Mouse (Mus musculus) ovary, adult 18-20 months (tissue): ENCODE measurements around the gene Ube2i.
A peak's percentile ranks its signal among the peaks of the same experiment; 100 is the strongest.

Experiments used
- DNase-seq: peaks from one replicate; pipeline ENCODE4 v3.0.0; 2022; ENCODE audit warnings: low spot score, mixed read lengths

Ube2i gene

DNA sequence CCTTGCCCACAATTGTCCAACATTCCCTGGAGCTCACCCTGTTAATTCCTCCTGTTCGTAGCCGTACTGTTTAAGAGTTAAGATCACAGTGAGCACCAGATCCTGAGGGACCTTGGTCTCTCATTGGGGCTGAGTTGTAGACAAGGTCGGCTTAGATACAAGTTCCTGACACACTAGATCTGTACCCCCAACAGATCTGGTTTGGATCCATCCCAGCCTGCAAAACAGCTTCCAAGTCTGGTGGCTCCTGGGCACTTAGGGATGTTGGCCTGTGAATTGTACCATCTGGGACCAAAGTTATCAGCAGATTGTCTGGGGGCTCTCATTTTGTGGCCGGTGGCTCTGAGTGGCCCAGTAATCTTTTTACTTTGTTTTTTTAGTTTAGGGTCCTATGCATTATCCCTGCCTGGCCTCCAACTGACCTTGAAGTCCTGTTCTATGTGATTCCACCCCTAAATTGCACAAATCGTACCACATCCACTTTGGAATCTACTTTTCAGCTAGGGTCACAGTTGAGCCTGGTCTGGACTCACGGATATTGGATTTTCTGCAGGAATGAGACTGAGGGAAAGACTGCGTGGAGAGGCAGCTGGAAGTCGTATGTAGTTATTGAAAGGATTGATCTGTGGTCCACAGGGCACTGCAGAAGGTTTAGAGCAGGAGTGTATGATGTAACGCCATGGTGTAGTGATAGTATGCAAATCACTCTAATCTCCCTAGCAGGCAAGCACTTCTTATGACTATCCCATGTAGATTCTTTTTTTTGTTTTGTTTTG, at the start of gene Ube2i:
Gene Ube2i (minus strand): TSS at position 52 of the 776 bp plus-strand sequence.
- DNase-seq = no peak

DNA sequence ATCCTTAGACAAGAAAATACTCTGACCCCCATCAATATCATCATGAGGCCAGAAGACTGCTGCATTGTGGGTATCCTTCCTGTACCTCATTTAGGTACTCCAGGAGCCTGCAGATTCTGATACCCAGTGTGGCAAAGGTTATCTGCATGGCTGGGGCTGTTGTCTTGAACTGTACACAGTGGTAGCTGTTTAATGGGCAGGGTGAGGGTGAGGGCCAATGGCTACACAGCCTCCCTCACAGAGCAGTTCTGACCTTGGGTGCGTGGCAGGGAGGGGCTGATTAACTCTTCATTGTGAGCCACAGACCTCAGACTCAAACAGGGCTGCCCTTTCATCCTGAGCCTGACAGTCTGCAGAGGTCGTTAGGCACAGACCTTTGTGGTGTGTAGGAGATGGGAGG, 48.5 kb upstream of the Ube2i start:
- DNase-seq = no peak

DNA sequence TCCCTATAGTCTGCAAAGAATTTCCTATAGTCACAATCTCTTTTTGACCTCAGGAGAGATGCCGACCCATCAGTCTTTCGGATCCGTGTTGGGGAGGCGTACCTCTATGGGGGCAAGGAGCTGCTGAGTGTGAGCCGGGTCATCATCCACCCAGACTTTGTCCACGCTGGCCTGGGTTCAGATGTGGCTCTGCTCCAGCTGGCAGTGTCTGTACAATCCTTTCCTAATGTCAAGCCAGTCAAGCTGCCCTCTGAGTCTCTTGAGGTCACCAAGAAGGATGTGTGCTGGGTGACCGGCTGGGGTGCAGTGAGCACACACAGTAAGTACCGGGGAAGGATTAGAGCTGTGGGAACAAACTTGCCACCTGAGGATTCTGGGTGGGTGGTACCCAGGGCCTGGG, 46.4 kb upstream of the Ube2i start:
- DNase-seq = no peak

DNA sequence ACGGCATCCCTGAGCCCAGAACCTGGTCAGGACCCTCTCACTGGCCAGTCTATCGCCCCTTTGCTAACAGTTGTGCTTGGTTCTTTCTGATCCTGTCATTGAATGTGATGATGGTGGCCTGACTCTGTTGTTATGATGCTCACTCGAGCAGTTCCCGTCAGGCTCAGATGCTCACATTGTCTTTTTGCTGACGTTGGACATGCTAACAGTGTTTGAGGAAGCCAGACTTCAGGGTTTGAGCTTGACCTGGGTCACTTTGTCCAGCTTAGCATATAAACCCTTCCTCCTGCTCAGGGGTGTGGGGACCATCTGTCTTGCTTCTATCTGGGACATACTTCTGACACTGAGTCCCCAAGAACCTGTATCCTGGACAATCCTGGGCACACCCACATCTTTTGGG, 43.9 kb upstream of the Ube2i start, which contains the start of gene Prss29:
Gene Prss29 (plus strand): TSS at position 301 of the 400 bp plus-strand sequence.
- DNase-seq = no peak

DNA sequence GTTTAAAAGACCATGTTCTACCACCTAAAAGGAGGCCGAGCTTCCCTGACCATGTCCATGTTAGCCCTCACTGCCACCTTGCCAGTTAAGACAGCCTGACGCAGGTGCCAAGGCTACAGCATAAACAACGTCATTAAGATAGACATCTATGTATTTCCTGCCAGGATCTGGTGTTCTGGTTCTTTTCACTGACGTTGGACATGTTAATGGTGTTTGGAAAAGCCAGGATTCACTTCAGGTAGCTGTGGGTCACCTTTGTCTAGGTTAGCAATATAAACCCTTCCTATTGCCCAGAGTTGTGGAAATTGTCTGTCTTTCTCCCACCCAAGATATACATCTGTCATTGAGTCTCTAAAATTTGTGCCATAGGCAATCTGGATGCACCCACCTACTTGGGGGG, 33.9 kb upstream of the Ube2i start, which contains the start of gene Prss28:
Gene Prss28 (plus strand): TSS at position 301 of the 400 bp plus-strand sequence.
- no peak for DNase-seq

DNA sequence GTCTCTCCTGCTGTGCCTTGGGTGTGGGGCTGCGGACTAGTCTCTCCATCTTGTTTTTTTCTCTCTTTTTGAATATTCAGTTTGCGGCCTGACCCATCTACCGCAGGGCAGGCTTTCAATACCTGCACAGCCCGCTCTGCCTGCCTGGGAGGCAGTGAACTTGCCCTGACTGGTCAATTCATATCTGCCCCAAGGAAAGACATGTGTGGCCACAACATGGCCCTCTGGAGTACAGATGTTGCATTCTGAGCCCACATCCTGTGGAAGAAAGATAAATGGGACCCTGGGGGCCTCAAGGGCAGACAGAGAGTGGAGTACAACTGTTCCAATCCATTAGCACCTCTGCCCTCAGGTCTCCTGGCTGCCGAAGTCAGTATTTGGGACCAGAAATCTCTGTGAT, 23.7 kb upstream of the Ube2i start, which contains the start of gene Prss34:
Gene Prss34 (plus strand): TSS at position 301 of the 400 bp plus-strand sequence.
- no peak for DNase-seq

DNA sequence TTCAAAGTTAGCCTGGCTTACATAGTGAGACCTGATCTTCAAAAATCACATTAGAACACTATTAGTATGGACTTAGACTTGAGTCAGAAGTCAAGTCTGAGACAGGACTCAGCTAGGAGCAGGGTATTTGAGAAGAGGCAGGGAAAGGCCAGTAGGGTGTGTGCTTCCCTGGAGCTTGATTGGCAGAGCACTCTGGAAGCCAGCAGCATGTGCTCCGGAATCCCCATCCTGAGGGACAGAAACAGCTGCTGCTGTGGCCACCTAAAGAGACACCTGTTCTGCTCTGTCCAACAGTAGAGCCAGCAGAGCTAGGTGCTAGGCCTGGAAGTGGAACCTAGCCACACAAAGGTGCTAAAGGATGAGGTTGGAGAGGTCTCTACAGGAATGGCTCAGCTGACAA, 19.7 kb upstream of the Ube2i start:
- no peak for DNase-seq

DNA sequence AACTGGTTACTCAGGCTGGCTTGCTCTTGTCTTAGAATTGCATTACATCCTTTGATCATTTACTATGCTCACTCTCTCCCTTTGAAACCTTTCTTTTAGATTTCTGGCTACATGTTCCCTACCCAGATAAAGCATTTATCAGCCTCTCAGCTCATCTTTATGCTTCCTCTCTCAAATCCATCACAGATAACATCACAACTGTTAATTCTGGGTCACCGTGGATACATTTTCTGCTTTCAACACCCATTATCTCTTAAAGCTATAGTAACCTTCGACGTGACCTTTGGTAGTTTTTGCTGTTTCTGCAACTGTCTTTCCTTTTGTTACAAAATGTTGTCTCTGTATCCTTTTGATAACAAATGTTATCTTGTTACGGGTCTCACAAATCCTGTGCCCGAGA, 19.1 kb upstream of the Ube2i start:
- DNase-seq = no peak

DNA sequence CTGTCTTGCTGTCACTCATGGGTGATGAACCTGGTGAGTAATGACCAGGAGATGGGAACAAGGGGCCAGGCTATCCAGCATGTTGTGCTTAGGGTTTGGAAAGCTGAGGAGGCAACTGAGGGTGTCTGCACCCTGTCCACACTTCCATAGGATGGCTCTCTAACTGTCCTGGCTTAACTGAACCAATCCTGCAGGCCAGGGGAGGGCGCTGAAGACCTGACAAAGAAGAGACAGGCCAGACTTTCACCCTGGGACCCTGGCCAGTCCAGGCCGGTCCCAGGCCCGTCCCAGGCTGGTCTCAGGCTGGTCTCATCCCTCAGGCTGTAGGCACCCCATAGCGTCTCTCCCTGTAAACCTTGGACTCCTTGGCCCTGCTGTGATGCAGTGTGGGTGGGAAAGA, 16.0 kb upstream of the Ube2i start:
- no peak for DNase-seq

DNA sequence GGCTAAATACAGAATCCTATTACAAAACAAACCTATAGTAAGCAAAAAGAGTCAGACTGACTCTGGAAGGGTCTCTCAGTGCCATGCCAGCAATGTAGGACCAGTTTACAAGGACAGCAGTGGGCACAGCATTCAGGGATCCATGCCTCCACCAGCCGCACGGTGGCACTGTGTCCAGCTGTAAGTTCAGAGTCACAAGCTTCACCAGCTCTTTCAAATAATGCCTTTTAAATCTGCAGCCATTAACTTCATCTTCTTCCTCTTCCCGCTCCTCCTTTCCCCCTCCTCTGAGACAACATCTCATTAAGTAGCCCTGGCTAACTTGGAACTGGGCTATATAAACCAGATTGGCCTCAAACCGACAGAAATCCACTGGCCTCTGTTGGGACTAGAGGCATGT, 14.4 kb upstream of the Ube2i start:
- no peak for DNase-seq

DNA sequence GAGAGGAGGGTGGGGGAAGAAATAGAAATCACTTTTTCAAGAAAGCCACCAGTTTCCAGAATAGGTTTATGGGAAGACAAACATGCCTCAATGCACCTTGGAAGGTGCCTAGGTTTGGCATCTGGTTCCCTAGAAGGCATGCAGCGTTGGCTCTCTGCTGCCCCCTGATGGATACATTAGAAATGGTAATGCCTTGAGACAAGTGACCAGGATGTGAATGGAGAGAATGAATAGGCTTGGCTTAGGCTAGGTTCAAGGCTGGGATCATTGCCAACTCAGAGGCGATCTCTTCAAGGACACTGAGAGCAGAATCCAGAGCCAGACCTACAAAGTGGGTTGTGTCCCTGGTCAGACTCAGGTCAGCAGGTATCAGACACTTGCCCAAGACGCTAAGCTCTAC, 10.6 kb upstream of the Ube2i start:
- peak; percentile 29 for DNase-seq

DNA sequence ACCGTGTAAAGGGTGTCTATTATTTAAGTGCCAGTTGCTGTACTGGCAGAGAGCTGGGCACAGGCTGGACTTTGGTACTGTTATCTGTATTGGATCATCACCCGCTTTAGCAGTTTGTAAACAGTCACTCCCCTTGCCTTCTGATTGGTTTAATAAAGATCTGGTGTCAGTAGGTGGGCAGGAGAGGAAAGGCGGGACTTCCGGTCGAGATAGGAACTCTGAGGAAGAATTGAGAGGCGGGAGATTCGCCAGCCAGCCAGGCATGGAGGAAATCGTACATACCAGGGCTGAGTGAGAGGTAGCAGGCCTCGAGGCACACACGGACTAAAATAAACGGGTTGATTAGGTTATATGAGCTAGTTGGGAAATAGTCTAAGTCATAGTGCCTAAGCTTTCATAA, 7.7 kb upstream of the Ube2i start:
- DNase-seq = peak; percentile 46

DNA sequence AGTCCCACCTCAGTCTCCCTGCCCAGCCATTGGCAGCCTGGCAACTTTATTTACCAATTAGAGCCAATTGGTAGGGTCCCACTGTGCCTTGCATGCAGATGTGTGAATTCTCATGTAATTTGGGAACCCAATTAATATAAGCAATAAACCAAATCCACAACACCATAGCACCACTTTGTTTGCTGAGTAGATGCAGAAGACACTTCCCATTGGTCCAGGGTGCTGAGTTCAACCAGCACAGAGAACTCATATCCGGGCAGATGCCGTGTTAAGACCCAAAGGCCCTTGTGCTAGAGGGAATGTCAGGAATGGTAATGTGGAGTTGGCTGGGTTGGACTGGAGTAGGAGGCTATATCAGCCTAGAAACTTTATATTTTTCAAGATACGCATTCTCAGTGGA, 1.4 kb upstream of the Ube2i start:
- DNase-seq = no peak

DNA sequence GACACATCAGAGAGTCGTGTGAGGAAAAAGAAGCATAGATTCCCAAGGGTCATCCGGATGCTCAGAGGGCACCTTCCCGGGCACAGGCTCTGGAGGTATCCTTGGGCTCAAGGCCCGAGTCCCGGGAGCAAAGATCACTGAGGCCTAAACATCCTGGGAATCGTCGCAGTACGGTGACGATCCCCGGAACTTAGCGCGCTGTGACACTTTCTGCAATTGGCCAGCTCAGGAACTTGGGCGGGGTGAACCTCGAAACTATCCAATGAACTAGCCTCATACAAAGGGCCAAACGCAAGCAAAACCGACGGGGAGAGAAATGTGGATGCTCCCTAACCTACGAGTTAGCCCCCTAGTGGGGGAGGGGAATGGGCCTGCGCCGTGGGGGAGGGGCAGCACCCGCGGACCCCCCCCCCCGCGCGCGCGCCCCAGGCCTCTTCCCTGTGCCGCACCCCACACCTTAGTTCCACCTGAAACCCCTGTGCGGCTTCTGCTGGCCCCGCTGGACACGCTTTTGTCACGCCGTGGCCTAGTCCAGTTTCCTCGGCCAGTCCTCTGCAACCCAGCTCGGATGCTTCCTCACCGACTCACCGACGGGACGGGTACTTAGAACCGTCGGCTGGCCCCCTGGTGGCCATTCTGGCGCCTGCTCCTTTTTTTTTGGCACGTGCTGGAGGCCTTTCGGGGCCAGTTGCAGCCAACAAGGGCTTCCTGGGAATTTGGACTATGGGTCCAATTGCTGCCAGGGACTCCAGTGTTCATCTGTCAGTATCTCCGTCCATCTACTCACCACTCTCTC, 518 bp downstream of the Ube2i start:
- peak; percentile 88 for DNase-seq

DNA sequence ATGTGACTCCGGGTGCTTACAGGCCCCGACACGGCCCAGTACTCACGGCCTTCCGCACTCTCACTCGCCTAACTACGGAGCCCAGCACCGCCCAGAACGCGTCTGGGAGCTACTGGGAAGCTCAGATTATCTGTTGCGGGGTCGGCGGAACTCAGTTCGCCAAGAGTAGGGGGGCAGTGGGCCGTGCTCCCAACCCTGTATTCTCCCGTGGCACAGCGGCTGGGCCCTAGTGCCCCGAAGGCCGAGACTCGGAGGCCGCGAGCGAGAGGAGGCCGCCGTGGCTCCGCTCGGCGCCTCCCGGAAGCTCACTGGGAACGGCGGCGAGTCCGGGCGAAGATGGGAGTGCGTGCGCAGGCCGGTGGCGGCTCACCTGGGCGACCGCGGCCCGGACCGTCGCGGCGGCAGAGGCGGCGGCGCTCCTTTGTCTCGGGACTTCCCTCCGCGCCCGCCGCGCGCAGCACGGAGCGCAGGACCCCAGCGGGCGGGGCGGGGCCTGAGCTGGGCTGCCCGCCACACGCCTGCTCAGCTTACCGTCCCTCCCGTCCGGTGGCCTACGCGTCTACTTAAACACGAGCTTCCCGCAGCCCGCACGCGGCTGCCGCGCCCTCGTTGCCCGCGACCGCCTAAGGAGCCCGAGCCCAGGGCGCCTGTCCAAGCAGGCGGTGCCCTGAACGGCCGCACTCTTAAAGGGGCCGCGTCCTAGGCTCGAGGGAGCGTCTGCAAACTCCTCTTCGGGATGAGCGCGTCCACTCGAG, 1.3 kb downstream of the Ube2i start:
- peak; percentile 83 for DNase-seq

DNA sequence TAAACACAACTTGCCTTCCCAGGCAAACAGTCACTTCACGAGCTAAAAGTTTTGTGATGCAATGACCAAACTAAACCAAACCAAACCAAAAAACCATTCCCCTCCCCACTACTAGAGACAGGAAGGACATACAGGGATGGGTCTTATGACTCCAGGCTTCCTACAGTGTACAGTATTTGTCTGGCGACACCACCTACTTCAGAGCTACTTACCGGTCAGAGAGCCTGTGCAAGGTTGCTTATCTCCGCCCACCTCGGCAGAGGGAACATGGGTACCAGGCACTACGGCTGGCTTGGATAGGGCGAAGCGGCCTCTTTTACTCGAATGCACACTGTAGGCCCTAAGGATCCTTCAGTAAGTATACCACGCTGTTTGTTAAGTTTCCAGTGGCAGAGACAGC, 2.1 kb downstream of the Ube2i start:
- no peak for DNase-seq

DNA sequence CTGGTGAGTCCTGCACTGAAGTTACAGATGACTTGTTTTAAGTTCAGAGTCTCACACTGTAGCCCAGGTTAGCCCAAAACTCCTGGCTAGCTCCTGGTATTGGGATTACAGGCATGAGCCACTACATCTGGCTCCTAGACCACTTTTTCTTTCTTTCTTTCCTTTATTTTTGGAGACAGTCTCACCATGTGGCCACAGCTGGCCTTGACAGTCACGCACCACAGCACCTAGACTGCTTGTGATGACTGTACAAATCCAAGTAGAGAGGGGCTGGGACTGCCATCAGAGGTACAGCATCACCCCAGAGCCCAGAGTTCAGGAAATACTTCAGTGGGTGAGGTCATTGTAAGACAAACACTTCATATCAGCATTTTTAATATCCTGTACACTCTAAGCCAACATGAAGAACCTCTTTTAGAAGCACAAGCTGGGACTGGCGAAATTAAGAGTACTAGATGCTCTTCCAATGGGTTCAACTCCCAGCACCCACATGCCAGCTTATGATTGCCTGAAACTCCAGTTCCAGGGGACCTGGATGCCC, 3.6 kb downstream of the Ube2i start:
- no peak for DNase-seq

DNA sequence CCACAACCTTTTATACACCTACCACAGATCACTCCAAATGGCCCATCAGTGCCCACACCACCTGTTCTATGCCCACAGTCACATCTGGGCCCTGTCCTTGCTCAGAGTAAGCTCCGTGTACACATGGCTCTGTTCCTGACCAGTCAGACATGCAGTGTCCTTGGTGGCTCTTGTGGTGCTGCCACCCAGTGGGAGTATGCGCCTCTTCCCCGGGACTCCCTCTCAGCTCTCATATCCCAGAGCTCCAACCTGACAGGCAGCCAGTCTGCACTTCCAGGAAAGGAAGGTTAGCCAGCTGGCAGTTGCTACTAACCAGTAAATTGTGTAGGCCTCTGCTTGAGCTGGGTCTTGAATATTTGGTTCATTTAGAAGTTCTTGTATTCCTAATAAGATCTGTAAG, 10.0 kb downstream of the Ube2i start:
- peak; percentile 37 for DNase-seq

DNA sequence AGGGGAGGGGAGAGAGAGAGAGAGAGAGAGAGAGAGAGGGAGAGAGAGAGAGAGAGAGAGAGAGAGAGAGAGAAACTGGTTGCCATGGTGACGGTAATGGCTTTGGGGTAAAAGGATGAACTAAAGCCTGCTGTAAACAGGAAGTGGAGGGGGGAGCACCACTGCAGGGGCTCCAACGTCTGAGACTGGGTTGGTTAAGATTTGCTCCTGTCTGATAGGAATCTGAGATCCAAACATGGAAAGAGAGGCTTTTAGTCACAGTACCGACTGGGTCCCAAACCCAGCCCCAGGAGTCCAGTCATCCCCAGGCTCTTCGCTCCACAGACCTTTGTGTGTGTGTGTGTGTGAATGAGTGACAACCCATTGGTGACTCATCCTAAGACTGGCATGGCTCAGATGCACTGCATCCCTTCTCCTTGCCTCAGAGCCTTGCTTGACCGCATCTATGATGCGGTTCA, 16.6 kb downstream of the Ube2i start:
- no peak for DNase-seq

DNA sequence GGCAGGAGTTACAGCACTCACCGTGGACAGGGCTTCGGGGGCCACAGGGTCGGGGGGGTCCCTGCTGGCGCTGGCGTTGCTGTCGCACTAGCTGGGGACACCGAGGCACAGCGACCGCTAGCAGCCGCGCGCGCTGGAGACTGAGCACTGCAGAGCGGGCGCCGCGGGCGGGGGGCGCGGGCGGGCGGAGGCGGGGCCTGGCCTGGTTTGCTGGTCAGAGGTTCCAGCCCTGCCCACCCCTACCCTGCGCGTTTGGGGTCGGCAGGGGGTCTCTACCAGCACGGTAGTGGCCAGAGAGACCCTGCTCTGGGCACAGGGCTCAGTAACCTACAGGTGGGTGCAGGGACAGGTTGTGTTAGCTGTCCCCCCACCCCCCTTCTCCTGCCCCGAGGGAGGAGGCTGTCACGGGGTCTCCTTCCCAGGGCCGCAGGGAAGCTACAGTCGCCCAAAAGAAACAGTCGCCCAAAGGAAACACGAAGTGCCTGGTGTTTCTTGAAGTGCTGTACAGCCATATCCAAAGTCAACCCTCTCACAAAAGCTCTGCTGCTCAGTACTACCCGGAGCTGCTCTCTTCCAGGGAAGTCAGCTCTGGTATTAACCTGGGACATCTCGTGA, 18.2 kb downstream of the Ube2i start, which contains the start of gene Baiap3:
Gene Baiap3 (minus strand): TSS at position 225 of the 615 bp plus-strand sequence.
- DNase-seq = no peak

DNA sequence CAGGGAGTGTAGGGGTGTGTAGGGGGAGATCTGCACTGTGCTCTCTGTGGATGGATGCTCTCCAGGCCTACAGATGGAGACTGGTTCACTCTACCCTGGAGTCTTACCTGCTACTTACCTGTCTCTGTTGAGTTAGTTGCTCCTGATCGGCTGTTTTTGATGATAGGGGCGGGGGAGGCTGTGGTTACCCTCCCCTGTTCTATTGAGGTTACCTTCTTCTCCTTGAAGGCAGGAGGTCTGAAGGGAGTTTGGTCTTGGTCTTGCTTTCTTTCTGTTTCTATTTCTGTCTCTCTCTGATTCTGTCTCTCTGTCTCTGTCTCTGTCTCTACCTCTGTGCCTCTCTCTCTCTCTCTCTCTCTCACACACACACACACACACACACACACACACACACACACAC, 19.3 kb downstream of the Ube2i start:
- no peak for DNase-seq

DNA sequence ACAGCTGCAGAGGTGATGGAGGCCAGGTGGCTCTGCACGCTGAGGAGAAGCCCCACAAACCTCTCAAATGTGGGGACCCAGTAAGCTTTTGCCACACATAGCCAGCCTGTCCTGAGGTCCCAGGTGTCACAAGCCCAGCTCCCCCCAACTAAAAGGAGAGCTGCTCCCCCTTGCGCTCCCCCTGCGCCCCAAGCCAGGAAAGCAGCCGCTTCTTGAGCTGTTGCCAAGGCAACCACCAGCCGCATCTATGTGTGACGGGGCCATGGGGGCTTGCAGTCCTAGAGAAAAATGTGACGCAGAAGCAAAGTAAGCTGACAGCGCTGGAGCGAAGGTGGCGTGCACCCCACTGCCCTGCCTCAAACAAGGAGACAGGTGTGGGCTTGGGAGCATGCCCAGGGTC, 20.7 kb downstream of the Ube2i start:
- DNase-seq = no peak
